Mouse (Mus musculus) embryonic facial prominence, embryonic 12.5 days (tissue): ENCODE measurements around the gene Sufu. TPM values are rescaled to one million over a fixed set of nuclear protein-coding genes. Genes with fewer than 3 reads are reported as not detected.

Source experiments
- ATAC-seq: fragments of 200-750 bp; cut with Nextera tagmentation; 2 replicates; pipeline ENCODE4 v1.8.0; 2017; ENCODE audit not compliant: insufficient number of reproducible peaks, insufficient read depth, low FRiP score, low TSS enrichment
- H3K27ac ChIP-seq: fragments of 300-500 bp; sonication (generic); 2 replicates; pipeline ENCODE4 v1.5.1; 2016; ENCODE audit warnings: mild to moderate bottlenecking
- H3K27me3 ChIP-seq: fragments of 300-500 bp; sonication (generic); 2 replicates; pipeline ENCODE4 v1.6.1; 2016; ENCODE audit warnings: mild to moderate bottlenecking, moderate library complexity
- H3K36me3 ChIP-seq: fragments of 300-500 bp; sonication (generic); 2 replicates; pipeline ENCODE4 v1.6.1; 2016; ENCODE audit warnings: mild to moderate bottlenecking
- H3K4me1 ChIP-seq: fragments of 300-500 bp; sonication (generic); 2 replicates; pipeline ENCODE4 v1.6.1; 2016
- H3K4me2 ChIP-seq: fragments of 300-500 bp; sonication (generic); replicated peaks from 2 replicates; pipeline ENCODE4 v1.6.1; 2016; ENCODE audit warnings: mild to moderate bottlenecking, moderate library complexity
- H3K4me3 ChIP-seq: fragments of 300-500 bp; sonication (generic); 2 replicates; pipeline ENCODE4 v1.5.1; 2016; ENCODE audit warnings: mild to moderate bottlenecking
- H3K9ac ChIP-seq: fragments of 300-500 bp; sonication (generic); 2 replicates; pipeline ENCODE4 v1.6.1; 2016; ENCODE audit warnings: mild to moderate bottlenecking, moderate library complexity
- H3K9me3 ChIP-seq: fragments of 300-500 bp; sonication (generic); 2 replicates; pipeline ENCODE4 v1.6.1; 2016; ENCODE audit warnings: mild to moderate bottlenecking, moderate library complexity
- WGBS: fragments of 180-500 bp; shearing (Covaris S2); methylation state at CpG from one replicate; pipeline ENCODE4 v1.1.7; 2016; 5-methylcytosine and 5-hydroxymethylcytosine counted together
- polyA plus RNA-seq: library from polyadenylated mRNA; unstranded; fragments of >200 nt; fragmentation: Nextera tagmentation; extraction: Ambion mirVana; gene quantifications from 2 replicates; pipeline ENCODE4 v1.2.1, GENCODE M21; 2016

Sufu gene
- polyA plus RNA-seq, 1 experiment from 2014 or later = 47.6 TPM

DNA sequence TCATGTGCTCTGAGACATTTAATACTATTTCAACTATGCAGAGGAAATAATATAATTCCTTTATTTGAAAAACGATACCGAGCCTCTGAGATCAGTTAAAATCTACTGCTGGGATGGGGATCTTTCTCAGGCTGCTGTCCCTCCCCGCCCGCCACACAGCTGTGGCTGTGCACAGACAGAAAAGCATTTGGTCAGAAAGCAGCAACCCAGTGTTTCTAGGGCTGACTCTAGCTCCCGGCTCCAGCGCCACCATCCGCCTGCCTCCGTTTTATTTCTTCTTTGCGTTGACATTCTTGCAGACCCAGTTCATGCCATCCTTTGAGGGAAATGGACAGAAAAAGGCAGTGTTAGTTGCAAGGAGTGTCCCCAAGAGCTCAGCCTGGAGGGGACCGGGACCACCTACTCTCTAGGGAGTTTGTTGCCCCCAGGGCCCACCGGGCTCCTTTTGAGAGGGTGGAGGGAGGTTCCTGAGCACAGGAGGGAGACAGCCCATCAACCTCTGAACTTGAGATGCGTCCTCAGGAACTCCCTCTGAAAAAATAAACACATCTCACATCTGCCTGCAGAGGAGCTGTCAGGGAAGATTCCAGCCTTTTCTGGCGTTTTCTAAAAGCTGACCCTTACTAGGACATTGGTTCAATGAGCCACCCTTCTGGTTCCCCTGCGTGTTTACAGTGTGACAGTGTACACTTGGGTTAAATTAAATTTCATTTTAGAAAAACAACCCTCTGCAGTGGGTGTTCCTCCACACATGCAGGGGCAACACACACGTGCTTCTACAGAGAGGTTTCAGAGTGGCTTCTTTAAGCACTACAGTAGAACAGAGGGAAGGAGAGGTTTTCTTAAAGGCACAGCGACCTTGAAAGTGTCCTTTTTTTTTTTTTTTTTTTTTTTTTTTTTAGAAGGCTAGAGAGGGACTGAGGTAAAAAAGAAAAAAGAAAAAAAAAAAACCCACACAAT lies 134.7 kb downstream of the Sufu start:
- H3K9me3 ChIP-seq = no peaks in the 10 kb centered on the region
- H3K27me3 ChIP-seq = no peaks in the 10 kb centered on the region
- 0 out of 2 replicates have a peak overlapping the region, but pooled peaks have one; percentile 5 for H3K9ac ChIP-seq
- H3K27ac ChIP-seq = peak overlapping the region; percentile 91
- H3K36me3 ChIP-seq = 0 out of 2 replicates have a peak, but pooled peaks cover 6% of the 10 kb centered on the region
- peaks cover 67% of the 10 kb centered on the region for H3K4me1 ChIP-seq
- 4% methylated on average over 16 of the region's 16 CpGs for WGBS
- no peak for ATAC-seq
- peak overlapping the region; percentile 35 for H3K4me2 ChIP-seq
- no peak overlapping the region for H3K4me3 ChIP-seq

GRCm38 (mm10) chr19:46532031-46532688 lies 135.5 kb downstream of the Sufu start:
- Histone ChIP-seq H3K36me3 (peaks cover 10% of the 10 kb centered on the region), H3K9me3 (no peaks in the 10 kb centered on the region), H3K4me3 (no peak overlapping the region), H3K9ac (peak overlapping the region; percentile 15; the same call in 1 of the 2 replicates), H3K27ac (peak overlapping the region; percentile 77), H3K4me2 (peak overlapping the region; percentile 23), H3K27me3 (no peaks in the 10 kb centered on the region), H3K4me1 (peaks cover 61% of the 10 kb centered on the region)
- ATAC-seq = no peak
- 11% methylated on average over 10 of the region's 10 CpGs for WGBS

- Histone ChIP-seq H3K4me1 (peaks cover 57% of the 10 kb centered on the region), H3K27ac (peak overlapping the region; percentile 12)
These were observed 136.4 kb downstream of the Sufu start for GRCm38 (mm10) chr19:46533066-46533465.

GRCm38 (mm10) chr19:46533525-46533924 lies 136.8 kb downstream of the Sufu start:
- Histone ChIP-seq H3K27me3 (no peaks in the 10 kb centered on the region), H3K4me2 (no peak overlapping the region), H3K4me1 (peaks cover 54% of the 10 kb centered on the region), H3K9ac (no peak overlapping the region), H3K4me3 (no peak overlapping the region), H3K9me3 (no peaks in the 10 kb centered on the region), H3K36me3 (peaks cover 10% of the 10 kb centered on the region), H3K27ac (no peak overlapping the region)
- no peak for ATAC-seq
- WGBS = 67% methylated on average over 5 of the region's 5 CpGs

More at GRCm38 (mm10) chr19:46533066-46533465, 136.4 kb downstream of the Sufu start:
- Histone ChIP-seq H3K9me3 (no peaks in the 10 kb centered on the region), H3K4me3 (no peak overlapping the region), H3K4me2 (no peak overlapping the region), H3K27me3 (no peaks in the 10 kb centered on the region), H3K9ac (peak overlapping the region; percentile 31; the same call in 1 of the 2 replicates), H3K36me3 (peaks cover 10% of the 10 kb centered on the region)
- no peak for ATAC-seq
- 41% methylated on average over 4 of the region's 4 CpGs for WGBS

- H3K27ac ChIP-seq = no peak overlapping the region
- no peaks in the 10 kb centered on the region for H3K27me3 ChIP-seq
- no peak for ATAC-seq
- H3K4me1 ChIP-seq = peaks cover 43% of the 10 kb centered on the region
- no peak overlapping the region for H3K9ac ChIP-seq
- H3K4me3 ChIP-seq = no peak overlapping the region
- H3K36me3 ChIP-seq = peaks cover 10% of the 10 kb centered on the region
- 67% methylated on average over 6 of the region's 6 CpGs for WGBS
- H3K4me2 ChIP-seq = no peak overlapping the region
- H3K9me3 ChIP-seq = no peaks in the 10 kb centered on the region
These were observed 137.9 kb downstream of the Sufu start for GRCm38 (mm10) chr19:46534542-46535098.

DNA sequence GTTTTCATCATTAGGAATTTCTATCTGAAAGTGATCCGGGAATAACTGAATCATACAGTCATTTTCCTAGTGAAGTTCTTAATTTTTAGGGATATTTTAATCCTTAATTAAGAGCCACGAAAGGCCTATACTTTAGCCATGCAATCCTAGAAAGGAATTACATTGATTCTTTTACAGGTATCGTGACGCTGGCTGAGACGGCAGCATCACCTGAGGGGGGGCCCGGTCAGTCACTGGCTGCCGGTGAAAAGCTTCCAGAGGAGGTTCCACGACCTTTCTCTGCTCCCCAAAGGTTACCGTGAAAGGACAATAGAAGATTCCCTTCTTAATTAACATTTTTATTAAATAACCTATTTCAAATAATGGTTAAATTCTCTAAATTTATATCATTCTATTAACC lies 140.7 kb downstream of the Sufu start:
- Histone ChIP-seq H3K9me3 (no peaks in the 10 kb centered on the region), H3K27me3 (no peaks in the 10 kb centered on the region), H3K4me2 (no peak overlapping the region), H3K4me1 (peaks cover 17% of the 10 kb centered on the region), H3K4me3 (no peak overlapping the region), H3K27ac (no peak overlapping the region), H3K36me3 (peaks cover 30% of the 10 kb centered on the region), H3K9ac (no peak overlapping the region)
- 91% methylated on average over 9 of the region's 9 CpGs for WGBS
- no peak for ATAC-seq

- ATAC-seq = no peak
- Histone ChIP-seq H3K9ac (no peak overlapping the region), H3K4me1 (peaks cover 8% of the 10 kb centered on the region), H3K27me3 (no peaks in the 10 kb centered on the region), H3K36me3 (peaks cover 36% of the 10 kb centered on the region), H3K4me3 (no peak overlapping the region), H3K9me3 (no peaks in the 10 kb centered on the region), H3K4me2 (no peak overlapping the region), H3K27ac (no peak overlapping the region)
- WGBS = 89% methylated on average over 6 of the region's 6 CpGs
These were observed 141.5 kb downstream of the Sufu start for GRCm38 (mm10) chr19:46538213-46538612.

Other genes starting within 250 kb of the Sufu start
- 9.5 and 12.3 TPM in 2 replicates for gene Pitx3, start 248.6 kb upstream of the Sufu start, polyA plus RNA-seq
- gene Gbf1, start 244.4 kb upstream of the Sufu start, polyA plus RNA-seq = 70.1 and 70.9 TPM in 2 replicates
- gene Nfkb2, start 92.6 kb upstream of the Sufu start, polyA plus RNA-seq = 9.0 and 10.6 TPM in 2 replicates
- 6.9 and 8.1 TPM in 2 replicates for gene Psd, start 69.7 kb upstream of the Sufu start, polyA plus RNA-seq
- 15.4 and 16.4 TPM in 2 replicates for gene Fbxl15, start 68.7 kb upstream of the Sufu start, polyA plus RNA-seq
- gene Cuedc2, start 58.2 kb upstream of the Sufu start, polyA plus RNA-seq = 207 TPM in 2 replicates
- gene Mfsd13a, start 55.8 kb upstream of the Sufu start, polyA plus RNA-seq = 4.4 and 4.6 TPM in 2 replicates
- 2.2 and 2.3 TPM in 2 replicates for gene 2310034G01Rik, start 46.6 kb upstream of the Sufu start, polyA plus RNA-seq
- gene Actr1a, start 1.1 kb upstream of the Sufu start, polyA plus RNA-seq = 157 and 161 TPM in 2 replicates
- 22.4 and 23.5 TPM in 2 replicates for gene Trim8, start 104.8 kb downstream of the Sufu start, polyA plus RNA-seq
- 191 TPM in 2 replicates for gene Arl3, start 176.3 kb downstream of the Sufu start, polyA plus RNA-seq
- 23.4 and 23.6 TPM in 2 replicates for gene Sfxn2, start 176.5 kb downstream of the Sufu start, polyA plus RNA-seq
- 52.5 and 54.1 TPM in 2 replicates for gene Wbp1l, start 202.2 kb downstream of the Sufu start, polyA plus RNA-seq